Mouse (Mus musculus): ENCODE measurements around the gene Slain2. TPM values are rescaled to one million over a fixed set of nuclear protein-coding genes. Genes with fewer than 3 reads are reported as not detected.
"Not testable (repeated sequence)": the region's sequence is repeated elsewhere in the genome, so short reads cannot be mapped to it uniquely, and the experiment has no call there.

Gene Slain2
- polyA plus RNA-seq, 1 experiment from 2014 or later, result 15.7 TPM

DNA sequence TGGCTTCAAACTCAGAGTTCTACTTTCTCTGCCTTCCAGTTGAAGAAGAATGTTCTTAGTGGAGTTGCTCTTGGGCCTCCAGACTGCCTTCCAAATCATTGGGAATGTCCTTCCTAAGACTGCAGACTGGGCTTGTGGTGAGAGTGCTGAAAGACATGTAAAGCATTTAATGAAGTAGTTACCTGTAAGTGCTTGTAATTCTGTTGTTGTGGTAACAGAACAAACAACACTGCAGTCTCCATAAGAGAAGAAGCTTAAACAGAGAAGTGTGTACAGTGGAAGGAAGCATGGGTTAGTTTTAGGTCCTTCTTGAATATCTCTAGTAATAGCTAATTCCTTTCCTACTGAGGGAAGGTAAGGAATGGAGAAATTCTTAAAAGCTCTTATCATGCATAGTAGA, 13.0 kb downstream of the Slain2 start:
- no peaks in the 10 kb centered on the region for H3K9me3 ChIP-seq
- no peak overlapping the region for H3K27ac ChIP-seq
- no peak overlapping the region for H3K4me3 ChIP-seq
- H3K4me2 ChIP-seq, result no peak overlapping the region
- no peaks in the 10 kb centered on the region for H3K36me3 ChIP-seq
- H3K9ac ChIP-seq, result no peak overlapping the region
- no peaks in the 10 kb centered on the region for H3K27me3 ChIP-seq
- no peak for ATAC-seq (ENCODE audit: low FRiP score)
- H3K4me1 ChIP-seq (replicated peaks), result peaks cover 4% of the 10 kb centered on the region; the same call in 1 of the 2 replicates

DNA sequence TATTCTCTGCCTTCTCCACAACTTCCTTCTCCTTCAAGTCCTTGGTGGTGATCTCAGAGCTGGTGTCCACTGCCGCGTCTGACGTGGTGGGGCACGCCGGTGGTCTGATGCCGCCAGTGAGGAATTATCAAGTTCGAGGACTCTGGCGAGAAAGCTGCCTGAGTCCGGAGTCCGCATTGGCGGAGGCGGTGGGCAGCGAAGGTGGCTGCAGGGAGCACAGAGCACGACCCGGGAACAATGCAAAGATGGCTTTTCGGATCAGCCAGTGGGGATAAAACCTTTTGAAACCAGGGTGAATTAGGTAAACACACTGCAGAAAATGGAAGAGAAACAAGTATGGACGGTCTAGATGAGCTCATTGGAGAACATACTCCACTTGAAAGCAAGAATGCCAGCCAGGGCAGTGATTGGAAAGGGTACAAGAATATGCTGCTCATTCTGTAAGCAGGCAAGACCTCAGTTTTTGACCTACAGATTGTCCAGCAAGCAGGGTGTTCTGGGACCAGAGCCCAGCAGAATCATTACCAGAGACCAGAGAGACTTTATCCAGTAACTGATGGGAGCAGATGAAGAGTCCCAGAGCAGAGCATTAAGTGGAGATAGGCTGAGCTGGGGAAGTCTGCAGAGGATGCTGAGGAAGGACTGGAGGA, 19.0 kb downstream of the Slain2 start:
- Histone ChIP-seq H3K4me2 (no peak overlapping the region), H3K4me1 (replicated peaks) (no peaks in the 10 kb centered on the region), H3K27ac (no peak overlapping the region), H3K27me3 (no peaks in the 10 kb centered on the region), H3K36me3 (peaks cover 10% of the 10 kb centered on the region), H3K9me3 (no peaks in the 10 kb centered on the region), H3K4me3 (no peak overlapping the region), H3K9ac (no peak overlapping the region)
- WGBS, result 94% methylated on average over 17 of the region's 17 CpGs
- no peak for ATAC-seq (ENCODE audit: low FRiP score)

DNA sequence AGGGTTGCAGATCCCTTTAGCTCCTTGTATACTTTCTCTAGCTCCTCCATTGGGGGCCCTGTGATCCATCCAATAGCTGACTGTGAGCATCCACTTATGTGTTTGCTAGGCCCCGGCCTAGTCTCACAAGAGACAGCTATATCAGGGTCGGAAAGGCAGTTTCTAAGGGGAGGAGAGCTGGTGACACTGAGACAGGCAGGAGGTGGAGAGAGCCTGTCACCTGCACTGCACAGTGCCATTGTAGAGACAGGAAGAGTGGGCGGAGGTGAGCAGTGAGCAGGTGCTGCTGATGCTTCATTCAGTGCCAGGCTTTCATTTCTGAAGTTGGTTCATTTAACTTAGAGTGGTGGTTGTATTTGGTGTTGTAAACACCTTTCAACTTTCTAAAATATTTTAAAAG, 24.3 kb downstream of the Slain2 start:
- not testable (repeated sequence) for ATAC-seq (ENCODE audit: low FRiP score); H3K27ac ChIP-seq
- 95% methylated on average over 3 of the region's 3 CpGs for WGBS

DNA sequence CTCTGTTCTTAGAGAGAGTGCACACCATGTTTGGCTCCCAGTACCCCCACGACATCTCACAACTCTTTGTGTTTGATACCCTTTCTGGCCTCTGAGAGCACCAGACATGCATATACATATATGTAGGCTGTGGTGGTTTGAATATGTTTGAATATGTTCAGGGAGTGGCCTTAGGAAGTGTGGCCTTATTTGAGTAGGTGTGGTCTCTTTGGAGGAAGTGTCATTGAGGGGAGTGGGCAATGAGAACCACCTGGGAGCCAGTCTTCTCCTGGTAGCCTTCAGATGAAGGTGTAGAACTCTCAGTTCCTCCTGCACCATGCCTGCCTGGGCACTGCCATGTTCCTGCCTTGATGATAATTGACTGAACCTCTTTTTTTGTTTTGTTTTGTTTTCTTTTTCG, 25.2 kb downstream of the Slain2 start:
- Histone ChIP-seq H3K9me3 (no peaks in the 10 kb centered on the region), H3K9ac (no peak overlapping the region), H3K27ac (no peak overlapping the region), H3K36me3 (peaks cover 7% of the 10 kb centered on the region), H3K4me2 (no peak overlapping the region), H3K4me1 (replicated peaks) (no peaks in the 10 kb centered on the region), H3K4me3 (no peak overlapping the region), H3K27me3 (no peaks in the 10 kb centered on the region)
- ATAC-seq (ENCODE audit: low FRiP score), result no peak
- 95% methylated on average over 2 of the region's 2 CpGs for WGBS

More for the DNA sequence above, 24.3 kb downstream of the Slain2 start:
- not testable (repeated sequence) for H3K27me3 ChIP-seq; H3K9ac ChIP-seq; H3K9me3 ChIP-seq; H3K4me3 ChIP-seq; H3K4me2 ChIP-seq; H3K4me1 ChIP-seq (replicated peaks)
- peaks cover 11% of the 10 kb centered on the region for H3K36me3 ChIP-seq

DNA sequence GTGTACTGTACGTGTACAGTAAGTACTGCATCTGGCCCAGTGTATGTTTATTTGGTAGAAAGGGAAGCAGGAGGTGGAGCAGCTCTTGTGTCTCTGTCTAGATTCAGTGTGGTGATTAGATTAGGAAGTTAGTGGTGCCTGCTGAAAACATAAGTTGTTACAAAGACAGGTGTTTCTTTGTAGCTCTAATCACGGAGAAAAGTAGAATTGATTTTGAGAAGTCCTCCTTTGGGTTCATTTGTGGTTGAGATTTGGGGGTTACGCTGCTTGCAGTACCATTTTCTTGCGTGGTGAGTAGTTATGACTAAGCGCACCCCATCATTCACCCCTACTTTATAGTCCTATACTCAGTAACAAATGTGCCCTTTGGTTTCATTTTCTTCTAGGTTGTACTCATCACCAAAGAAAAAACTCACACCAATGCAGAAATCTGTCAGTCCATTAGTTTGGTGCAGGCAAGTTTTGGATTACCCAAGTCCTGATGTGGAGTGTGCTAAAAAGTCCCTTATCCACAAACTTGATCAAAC, 26.9 kb downstream of the Slain2 start:
- H3K36me3 ChIP-seq, result peaks cover 7% of the 10 kb centered on the region
- H3K9me3 ChIP-seq, result no peaks in the 10 kb centered on the region
- no peak overlapping the region for H3K4me3 ChIP-seq
- no peaks in the 10 kb centered on the region for H3K27me3 ChIP-seq
- whole genome bisulfite sequencing, result 96% methylated on average over 5 of the region's 5 CpGs
- no peak overlapping the region for H3K27ac ChIP-seq
- ATAC-seq (ENCODE audit: low FRiP score), result no peak
- no peaks in the 10 kb centered on the region for H3K4me1 ChIP-seq (replicated peaks)
- no peak overlapping the region for H3K4me2 ChIP-seq
- no peak overlapping the region for H3K9ac ChIP-seq

DNA sequence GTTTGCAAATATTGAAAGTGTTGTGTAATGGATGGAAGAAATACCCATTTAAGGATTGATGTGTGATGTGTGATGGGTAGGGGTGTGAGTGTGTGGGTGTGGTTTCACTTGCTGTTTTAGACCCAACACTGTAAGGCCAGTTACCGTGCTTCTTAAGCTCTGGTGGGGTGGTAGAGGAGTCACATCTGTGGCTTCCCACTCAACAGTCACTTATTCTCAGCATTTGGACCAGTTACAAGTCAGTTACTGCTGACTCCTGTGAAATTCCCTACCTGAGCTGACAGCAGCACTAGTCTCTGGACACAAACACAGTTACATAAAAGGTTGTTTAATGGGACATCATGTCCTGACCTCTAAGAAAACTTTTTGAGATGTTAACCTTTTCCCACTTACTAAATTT, 34.0 kb downstream of the Slain2 start:
- Histone ChIP-seq H3K4me3 (no peak overlapping the region), H3K36me3 (peaks cover 21% of the 10 kb centered on the region), H3K4me1 (replicated peaks) (0 out of 2 replicates have a peak, but pooled peaks cover 2% of the 10 kb centered on the region), H3K27ac (no peak overlapping the region), H3K4me2 (no peak overlapping the region), H3K9me3 (no peaks in the 10 kb centered on the region), H3K27me3 (no peaks in the 10 kb centered on the region), H3K9ac (no peak overlapping the region)
- no peak for ATAC-seq (ENCODE audit: low FRiP score)
- WGBS, result 93% methylated on average over 1 of the region's 1 CpGs

DNA sequence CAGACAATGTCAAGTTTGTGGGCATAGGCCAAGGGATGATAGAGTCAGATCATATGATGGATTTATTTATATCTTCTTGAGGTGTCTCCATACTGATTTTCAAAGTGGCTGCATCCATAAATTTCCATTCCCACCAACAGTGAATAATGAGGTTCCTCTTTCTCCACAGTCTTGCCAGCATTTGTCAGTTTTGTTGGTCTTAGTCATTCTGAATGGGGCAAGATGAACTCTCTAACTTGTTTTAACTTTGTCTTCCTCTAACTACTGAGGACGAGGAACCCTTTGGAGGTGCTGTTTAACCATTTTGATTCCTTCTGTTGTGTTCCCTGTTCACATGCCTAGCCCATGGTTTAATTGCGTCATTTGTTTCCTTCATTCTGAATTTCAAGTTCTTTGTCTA, 36.1 kb downstream of the Slain2 start:
- H3K4me1 ChIP-seq (replicated peaks), result 0 out of 2 replicates have a peak, but pooled peaks cover 2% of the 10 kb centered on the region
- H3K27me3 ChIP-seq, result no peaks in the 10 kb centered on the region
- H3K9ac ChIP-seq, result no peak overlapping the region
- no peak overlapping the region for H3K4me2 ChIP-seq
- no peak for ATAC-seq (ENCODE audit: low FRiP score)
- no peak overlapping the region for H3K27ac ChIP-seq
- H3K36me3 ChIP-seq, result peaks cover 21% of the 10 kb centered on the region
- H3K9me3 ChIP-seq, result no peaks in the 10 kb centered on the region
- no peak overlapping the region for H3K4me3 ChIP-seq
- 91% methylated on average over 2 of the region's 2 CpGs for WGBS

DNA sequence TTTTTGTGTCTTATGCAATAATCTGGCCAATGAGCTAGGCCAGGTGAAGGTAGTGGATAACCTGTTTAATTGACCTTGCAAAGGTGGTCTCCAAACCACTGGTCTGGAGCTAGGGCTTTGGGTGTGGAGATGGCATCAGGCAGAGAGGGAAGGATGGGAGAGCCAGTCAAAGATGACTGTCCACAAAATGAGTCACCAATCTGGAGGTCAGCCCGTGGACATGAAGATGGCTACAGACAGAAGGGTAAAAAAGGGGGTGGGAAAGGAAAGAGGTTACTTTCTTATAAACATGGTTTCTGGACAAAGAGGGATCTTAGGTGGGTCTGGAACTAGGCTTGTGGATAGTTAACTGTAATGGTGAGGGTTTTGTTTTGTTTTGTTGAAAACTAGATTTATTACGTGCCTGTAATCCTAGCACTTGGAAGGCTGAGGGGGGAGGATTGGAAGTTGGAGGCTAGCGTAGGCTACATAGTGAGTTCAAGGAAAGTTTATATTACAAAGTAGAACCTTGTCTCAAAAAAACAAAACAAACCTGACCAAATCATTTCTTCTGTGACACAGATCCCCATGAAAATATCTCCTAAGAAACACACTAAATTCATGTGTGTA, 40.0 kb downstream of the Slain2 start:
- WGBS, result 93% methylated on average over 3 of the region's 3 CpGs
- no peak overlapping the region for H3K4me3 ChIP-seq
- no peak for ATAC-seq (ENCODE audit: low FRiP score)
- no peak overlapping the region for H3K27ac ChIP-seq
- H3K4me2 ChIP-seq, result no peak overlapping the region
- H3K9ac ChIP-seq, result no peak overlapping the region
- H3K4me1 ChIP-seq (replicated peaks), result no peaks in the 10 kb centered on the region
- H3K9me3 ChIP-seq, result no peaks in the 10 kb centered on the region
- no peaks in the 10 kb centered on the region for H3K27me3 ChIP-seq
- H3K36me3 ChIP-seq, result peaks cover 16% of the 10 kb centered on the region

DNA sequence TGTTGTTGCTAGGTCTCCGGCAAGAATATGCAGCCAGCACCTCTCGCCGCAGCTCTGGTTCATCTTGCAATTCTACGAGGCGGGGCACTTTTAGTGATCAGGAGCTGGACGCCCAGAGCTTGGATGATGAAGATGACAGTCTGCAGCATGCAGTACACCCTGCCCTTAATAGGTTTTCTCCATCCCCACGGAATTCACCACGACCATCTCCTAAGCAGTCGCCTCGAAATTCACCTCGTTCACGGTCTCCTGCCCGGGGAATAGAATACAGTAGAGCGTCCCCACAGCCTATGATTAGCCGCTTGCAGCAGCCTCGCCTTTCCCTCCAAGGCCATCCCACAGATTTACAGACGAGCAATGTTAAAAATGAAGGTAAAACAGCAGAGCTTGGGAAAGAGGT, 43.2 kb downstream of the Slain2 start:
- H3K4me2 ChIP-seq, result no peak overlapping the region
- 83% methylated on average over 17 of the region's 17 CpGs for WGBS
- peaks cover 3% of the 10 kb centered on the region; the same call in 1 of the 2 replicates for H3K36me3 ChIP-seq
- H3K9me3 ChIP-seq, result no peaks in the 10 kb centered on the region
- ATAC-seq (ENCODE audit: low FRiP score), result no peak
- no peak overlapping the region for H3K4me3 ChIP-seq
- no peak overlapping the region for H3K27ac ChIP-seq
- H3K27me3 ChIP-seq, result no peaks in the 10 kb centered on the region
- H3K4me1 ChIP-seq (replicated peaks), result no peaks in the 10 kb centered on the region
- H3K9ac ChIP-seq, result no peak overlapping the region

DNA sequence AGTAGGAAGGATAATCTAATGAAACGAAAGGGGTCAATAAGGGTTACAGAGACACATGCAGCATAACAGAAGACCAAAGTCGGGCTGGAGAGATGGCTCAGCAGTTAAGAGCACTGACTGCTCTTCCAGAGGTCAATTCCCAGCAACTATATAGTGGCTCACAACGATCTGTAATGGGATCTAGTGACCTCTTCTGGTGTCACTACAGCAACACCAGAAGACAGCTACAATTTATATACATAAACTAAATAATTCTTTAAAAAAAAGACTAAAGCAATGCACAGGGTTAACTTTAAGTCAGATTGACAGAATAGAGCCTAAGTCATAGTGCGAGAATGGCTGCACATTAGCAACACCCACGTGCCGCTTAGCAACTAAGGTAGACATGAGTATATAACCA, 46.0 kb downstream of the Slain2 start:
- Histone ChIP-seq H3K4me2 (no peak overlapping the region), H3K27ac (no peak overlapping the region), H3K9ac (no peak overlapping the region), H3K36me3 (peaks cover 15% of the 10 kb centered on the region), H3K27me3 (no peaks in the 10 kb centered on the region), H3K4me1 (replicated peaks) (no peaks in the 10 kb centered on the region), H3K9me3 (no peaks in the 10 kb centered on the region), H3K4me3 (no peak overlapping the region)
- 79% methylated on average over 6 of the region's 6 CpGs for WGBS
- ATAC-seq (ENCODE audit: low FRiP score), result no peak

DNA sequence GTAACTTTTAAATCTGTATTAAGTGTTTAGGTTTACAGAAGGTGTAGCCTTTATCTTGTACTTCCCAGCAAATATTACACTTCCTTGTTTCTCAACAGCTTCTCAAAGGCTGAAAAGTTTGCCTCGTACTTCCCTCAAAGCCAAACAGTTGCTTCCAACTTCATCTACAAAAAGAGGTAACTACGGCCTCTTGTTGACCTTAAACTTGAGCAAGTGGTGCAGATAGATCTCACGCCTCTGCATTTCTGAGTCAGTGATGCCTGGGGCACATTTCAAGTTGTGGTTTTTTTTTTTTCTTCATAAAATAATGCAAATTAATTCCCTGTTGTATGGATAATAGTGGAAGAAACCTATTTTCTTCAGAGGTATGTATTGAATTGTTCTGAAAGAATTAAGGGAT, 51.6 kb downstream of the Slain2 start:
- no peak overlapping the region for H3K4me3 ChIP-seq
- no peaks in the 10 kb centered on the region for H3K9me3 ChIP-seq
- 90% methylated on average over 3 of the region's 3 CpGs for WGBS
- H3K27me3 ChIP-seq, result no peaks in the 10 kb centered on the region
- ATAC-seq (ENCODE audit: low FRiP score), result no peak
- H3K4me2 ChIP-seq, result no peak overlapping the region
- no peak overlapping the region for H3K27ac ChIP-seq
- peaks cover 50% of the 10 kb centered on the region for H3K36me3 ChIP-seq
- H3K4me1 ChIP-seq (replicated peaks), result no peaks in the 10 kb centered on the region
- H3K9ac ChIP-seq, result no peak overlapping the region

DNA sequence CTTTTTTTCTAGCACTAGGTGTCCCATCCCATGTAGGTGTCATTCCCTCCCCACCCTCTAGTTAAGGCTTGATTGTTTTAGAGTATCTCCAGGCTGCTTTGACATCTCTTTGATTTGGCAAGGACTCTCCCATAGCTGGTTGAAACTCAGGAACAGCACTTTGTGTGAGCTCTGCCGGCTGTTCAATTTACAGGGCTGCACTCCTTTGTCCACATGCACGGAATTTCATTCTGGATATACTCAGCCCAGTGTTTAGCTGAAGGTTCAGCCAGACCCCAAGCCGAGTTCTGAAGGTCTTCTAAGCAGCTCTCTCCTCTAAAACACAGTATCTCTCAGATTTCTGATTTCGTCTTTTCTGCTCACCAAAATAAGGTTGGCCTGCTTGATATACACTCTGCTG, 58.3 kb downstream of the Slain2 start:
- ATAC-seq (ENCODE audit: low FRiP score), result no peak
- Histone ChIP-seq H3K9me3 (no peaks in the 10 kb centered on the region), H3K4me1 (replicated peaks) (no peaks in the 10 kb centered on the region), H3K4me2 (no peak overlapping the region), H3K4me3 (no peak overlapping the region), H3K27me3 (no peaks in the 10 kb centered on the region), H3K27ac (no peak overlapping the region), H3K36me3 (peaks cover 53% of the 10 kb centered on the region), H3K9ac (no peak overlapping the region)
- WGBS, result 81% methylated on average over 4 of the region's 4 CpGs

DNA sequence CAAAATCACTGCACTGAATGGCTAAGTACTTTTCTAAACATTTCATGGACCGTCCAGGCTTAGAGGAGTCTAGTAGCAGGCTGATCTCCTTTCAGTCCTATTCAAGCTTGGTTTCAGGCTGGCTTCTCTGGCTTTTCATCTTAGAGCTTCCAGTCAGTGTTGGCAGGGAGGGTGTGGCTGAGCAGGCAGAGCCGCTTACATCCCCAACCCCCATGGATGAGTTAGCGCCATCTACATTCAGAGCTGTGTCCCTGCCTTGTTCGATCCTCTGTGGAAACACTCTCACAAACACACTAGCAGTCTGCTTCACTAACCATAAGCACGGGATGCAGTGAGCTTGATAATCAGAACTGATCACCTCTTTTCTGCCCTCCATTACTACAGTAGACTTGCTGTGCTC, 58.8 kb downstream of the Slain2 start:
- peaks cover 53% of the 10 kb centered on the region for H3K36me3 ChIP-seq
- H3K4me3 ChIP-seq, result no peak overlapping the region
- no peak overlapping the region for H3K9ac ChIP-seq
- ATAC-seq (ENCODE audit: low FRiP score), result no peak
- no peaks in the 10 kb centered on the region for H3K9me3 ChIP-seq
- no peak overlapping the region for H3K27ac ChIP-seq
- no peaks in the 10 kb centered on the region for H3K27me3 ChIP-seq
- H3K4me1 ChIP-seq (replicated peaks), result no peaks in the 10 kb centered on the region
- WGBS, result 60% methylated on average over 5 of the region's 5 CpGs
- no peak overlapping the region for H3K4me2 ChIP-seq

Measured in hindbrain, embryonic 13.5 days (tissue).